Mouse (Mus musculus) layer of hippocampus, adult 2 months (tissue): ENCODE results near the gene Ptpn7. TPM values are rescaled to one million over a fixed set of nuclear protein-coding genes. Genes with fewer than 3 reads are reported as not detected.
"Not testable (repeated sequence)": the region's sequence is repeated elsewhere in the genome, so short reads cannot be mapped to it uniquely, and the experiment has no call there.

ENCODE experiments used
- DNase-seq, 2 experiments: peaks; one replicate each; pipeline ENCODE4 v3.0.0; 2022; ENCODE audit warnings: low spot score in 2 of 2
- H3K27ac ChIP-seq: fragments of 200-600 bp; 2 replicates; pipeline ENCODE4 v1.8.1; 2022
- H3K4me3 ChIP-seq: fragments of 200-600 bp; 2 replicates; pipeline ENCODE4 v1.8.1; 2022; ENCODE audit warnings: mild to moderate bottlenecking
- CTCF ChIP-seq: fragments of 200-600 bp; conservative IDR thresholded peaks from 2 replicates; pipeline ENCODE4 v1.8.1; 2022; ENCODE audit warnings: antibody characterized with exemption, mild to moderate bottlenecking, moderate library complexity
- total RNA-seq, 2 experiments: library from RNA; stranded (reverse); gene quantifications; 2 replicates each; pipeline ENCODE4 v1.2.3; 2021

The Ptpn7 gene
- total RNA-seq, 2 experiments from 2014 or later = not detected

DNA sequence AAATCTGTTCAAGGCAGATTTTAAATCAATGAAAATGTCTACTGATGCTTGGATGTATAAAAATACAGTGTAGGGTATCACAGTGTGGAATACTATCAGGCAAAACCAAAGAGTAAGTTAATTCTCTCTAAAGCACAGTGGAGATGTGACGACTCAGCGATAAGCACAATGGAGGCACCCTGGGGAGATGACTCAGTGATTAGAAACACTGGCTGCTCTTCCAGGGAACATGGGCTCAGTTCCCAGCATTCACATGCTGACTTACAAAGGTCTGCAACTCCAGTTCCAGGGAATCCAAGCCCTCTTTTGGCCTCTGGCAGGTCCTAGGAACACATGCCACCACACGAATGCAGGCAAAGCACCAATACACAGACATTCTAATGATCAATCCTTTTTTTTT, 55.7 kb downstream of the Ptpn7 start:
- Histone ChIP-seq H3K27ac (no peak overlapping the region), H3K4me3 (no peak overlapping the region)
- TF ChIP-seq CTCF = no peak
- no peak for DNase-seq

- Histone ChIP-seq H3K4me3 (no peak overlapping the region), H3K27ac (no peak overlapping the region)
- DNase-seq = no peak
- no peak for TF ChIP-seq CTCF
These were observed 56.7 kb downstream of the Ptpn7 start for GRCm38 (mm10) chr1:135189186-135189585.

- DNase-seq, H3K27ac ChIP-seq, H3K4me3 ChIP-seq: not testable (repeated sequence)
These were observed 61.8 kb downstream of the Ptpn7 start for GRCm38 (mm10) chr1:135194335-135194734.

Other genes with a start within 250 kb of the Ptpn7 start
- 10 to 100 TPM; 76.6 to 77.5 TPM for gene Ppp1r12b, start 176.8 kb upstream of the Ptpn7 start, total RNA-seq
- 1 to 10 TPM; 1.5 to 1.6 TPM for gene Ube2t, start 170.1 kb upstream of the Ptpn7 start, total RNA-seq
- gene Lgr6, start 27.4 kb upstream of the Ptpn7 start, total RNA-seq = 1 to 10 TPM; 2.4 TPM
- gene Arl8a, start 14.1 kb downstream of the Ptpn7 start, total RNA-seq = 100 to 1,000 TPM; 247 to 258 TPM
- 100 to 1,000 TPM; 193 to 194 TPM for gene Gpr37l1, start 35.0 kb downstream of the Ptpn7 start, total RNA-seq
- not detected for gene Elf3, start 125.9 kb downstream of the Ptpn7 start, total RNA-seq
- 10 to 100 TPM; 60.3 to 65.3 TPM for gene Rnpep, start 151.4 kb downstream of the Ptpn7 start, total RNA-seq
- 100 to 1,000 TPM; 177 to 178 TPM for gene Timm17a, start 181.1 kb downstream of the Ptpn7 start, total RNA-seq
- under 1 TPM; 0.39 to 0.61 TPM for gene Lmod1, start 192.1 kb downstream of the Ptpn7 start, total RNA-seq
- gene Shisa4, start 242.5 kb downstream of the Ptpn7 start, total RNA-seq = 100 to 1,000 TPM; 121 TPM